Mouse (Mus musculus) liver, embryonic 14.5 days (tissue): ENCODE measurements at regions not wholly inside any gene's neighbourhood (a gene's known extent, or its start where the extent isn't known, plus 50 kb on each side); places are given as distances from the start of the nearest gene placed in this dataset.

ENCODE experiments used
- CTCF ChIP-seq: IDR thresholded peaks from 2 replicates; pipeline ENCODE4 v1.5.1; 2016; ENCODE audit warnings: antibody characterized with exemption, low read depth, control low read depth
- EP300 ChIP-seq: IDR thresholded peaks from 2 replicates; pipeline ENCODE4 v1.6.1; 2016; ENCODE audit warnings: antibody characterized with exemption, low read depth

- TF ChIP-seq CTCF (no peak), EP300 (no peak)
These were observed 606.5 kb upstream of the Arid1b start for GRCm38 (mm10) chr17:4387616-4388015.
